In the genomic region with DNA sequence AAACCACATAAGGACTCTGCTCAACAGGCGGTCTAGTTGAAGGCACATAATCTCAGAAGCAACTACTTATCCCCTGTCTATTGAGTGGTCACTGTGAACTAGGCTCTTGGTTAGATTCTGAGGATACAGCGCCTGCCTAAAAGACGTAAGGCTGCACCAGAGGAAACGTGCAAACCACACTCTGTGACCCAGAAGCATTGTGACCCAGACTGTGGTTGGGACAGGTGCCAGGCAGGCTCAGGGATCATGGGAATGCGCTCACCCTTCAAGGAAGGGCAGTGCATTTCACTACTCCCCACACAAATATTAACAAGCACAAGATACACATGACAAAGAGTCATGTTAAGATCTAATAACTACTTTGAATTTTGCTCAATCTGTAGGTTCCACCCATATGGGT, we compare ENCODE assay signal across 16 mouse cellular contexts.
A peak's percentile ranks its signal among the peaks of the same experiment; 100 is the strongest.
DNase-seq lines count a peak whose midpoint lies in the region; ATAC-seq and TF ChIP-seq lines count a peak whose summit lies in the region.
"Had no signal": no experiment of that assay in that cellular context is flagged by ENCODE, and none has a peak within 500 bp of the region (broad histone marks: within the 10 kb centered on the region; RNA-seq: fewer than 3 reads in every experiment).

No protein-coding gene starts in this region.

- ATAC-seq in hematopoietic stem cell, adult 5-6 weeks (replicated peaks in 1 of 2; ENCODE audit: insufficient read depth in 1 of 2, low FRiP score in 2 of 2, low TSS enrichment in 1 of 2, low read depth in 1 of 2, poor library complexity in 2 of 2, severe bottlenecking in 2 of 2): peak; percentile 53 to 64
- ATAC-seq: forebrain, embryonic 14.5 days; intestine, embryonic 15.5 days had no signal

- H3ac ChIP-seq in myocyte (ENCODE audit: control insufficient read depth, insufficient read length): no peak overlapping the region

- H3K4me3 ChIP-seq in myocyte: no peak overlapping the region
- H3K4me3 ChIP-seq: embryonic facial prominence, embryonic 10.5 days; intestine, embryonic 15.5 days had no signal

- peak; percentile 92 for DNase-seq in heart, adult 11 months
- no peak for DNase-seq in heart, postnatal 25 days (ENCODE audit: low spot score)
- DNase-seq in ovary, adult 18-20 months (ENCODE audit: low spot score): peak; percentile 49
- DNase-seq in ovary, postnatal 10 days (ENCODE audit: low spot score): no peak
- no peak for DNase-seq in spleen, postnatal 4 days (ENCODE audit: low spot score in 2 of 2)
- DNase-seq in embryo, embryonic 10.5 days (ENCODE audit: low spot score): no peak
- DNase-seq: cerebellum, adult 9-11 months; lung, postnatal 10 days; midbrain, embryonic 14.5 days; spleen, adult 18-20 months had no signal

- H3K4me2 ChIP-seq in myocyte (ENCODE audit: low read depth): peak overlapping the region; percentile 30
- H3K4me2 ChIP-seq: hindbrain, embryonic 14.5 days; intestine, embryonic 15.5 days had no signal

- intact Hi-C loops in heart, postnatal 25 days (cut with DNase I): no loop called here

- H3K79me2 ChIP-seq in myocyte (ENCODE audit: control insufficient read depth, insufficient read depth): no peaks in the 10 kb centered on the region

- H3K36me3 ChIP-seq in myocyte (ENCODE audit: control insufficient read depth, insufficient read depth): no peaks in the 10 kb centered on the region
- H3K36me3 ChIP-seq: embryonic facial prominence, embryonic 10.5 days; intestine, embryonic 15.5 days had no signal

- no peaks in the 10 kb centered on the region for H3K27me3 ChIP-seq in myocyte (ENCODE audit: control insufficient read depth, insufficient read depth, insufficient read length)
- H3K27me3 ChIP-seq: intestine, embryonic 15.5 days had no signal

- TF ChIP-seq POLR2A in myocyte (IDR thresholded peaks at IDR 0.05; ENCODE audit: insufficient read length, low read depth): no peak

TF ChIP-seq in myocyte, 11 proteins besides CTCF, POLR2A, EP300 and RAD21:
- TF ChIP-seq TCF3 (IDR thresholded peaks at IDR 0.05; ENCODE audit: insufficient read length, low read depth): no peak
- TF ChIP-seq MYOG (IDR thresholded peaks at IDR 0.05; ENCODE audit: control insufficient read depth in 1 of 3, insufficient read depth in 1 of 3, insufficient read length in 2 of 3, low read depth in 2 of 3): peak in 1 of 3 experiments; percentile 16
- TF ChIP-seq E2F4 (IDR thresholded peaks at IDR 0.05; ENCODE audit: insufficient read depth): no peak
- TF ChIP-seq USF1 (IDR thresholded peaks at IDR 0.05; ENCODE audit: low read depth): no peak
- no peak for TF ChIP-seq CEBPB (IDR thresholded peaks at IDR 0.05; ENCODE audit: insufficient read depth, poor library complexity, severe bottlenecking)
- TF ChIP-seq SRF (IDR thresholded peaks at IDR 0.05; ENCODE audit: control insufficient read depth, insufficient read length, low read depth): no peak

Comparison
In these comparisons a context has a peak if more than half of its experiments do, and no peak if none do; other contexts are left out.
1. DNase-seq: peak in heart, adult 11 months (single experiment) and ovary, adult 18-20 months (single experiment); none in heart, postnatal 25 days (single experiment), ovary, postnatal 10 days (single experiment), spleen, postnatal 4 days (0 of 2) and embryo, embryonic 10.5 days (single experiment).